Mouse (Mus musculus) lung, embryonic 14.5 days (tissue): ENCODE results near the gene Pax7. TPM values are rescaled to one million over a fixed set of nuclear protein-coding genes. Genes with fewer than 3 reads are reported as not detected.

Source experiments
- ATAC-seq: fragments of 200-750 bp; cut with Nextera tagmentation; 2 replicates; pipeline ENCODE4 v1.8.0; 2017; ENCODE audit warnings: mild to moderate bottlenecking, moderate TSS enrichment, moderate library complexity; ENCODE audit not compliant: insufficient read depth
- DNase-seq: peaks from one replicate; pipeline ENCODE4 v3.0.0-alpha.2; 2015
- H3K27ac ChIP-seq: fragments of 300-500 bp; sonication (generic); 2 replicates; pipeline ENCODE4 v1.5.1; 2014; ENCODE audit warnings: low read depth, mild to moderate bottlenecking, moderate library complexity
- H3K27me3 ChIP-seq: fragments of 300-500 bp; sonication (generic); 2 replicates; pipeline ENCODE4 v1.6.1; 2014; ENCODE audit warnings: low read length, control low read depth; ENCODE audit not compliant: insufficient read depth
- H3K36me3 ChIP-seq: fragments of 300-500 bp; sonication (generic); 2 replicates; pipeline ENCODE4 v1.6.1; 2014; ENCODE audit warnings: control low read depth; ENCODE audit not compliant: insufficient read depth
- H3K4me1 ChIP-seq: fragments of 300-500 bp; sonication (generic); 2 replicates; pipeline ENCODE4 v1.6.1; 2014; ENCODE audit warnings: antibody characterized with exemption, control low read depth; ENCODE audit not compliant: insufficient read depth
- H3K4me2 ChIP-seq: fragments of 300-500 bp; sonication (generic); 2 replicates; pipeline ENCODE4 v1.6.1; 2014; ENCODE audit warnings: mild to moderate bottlenecking
- H3K4me3 ChIP-seq: fragments of 300-500 bp; sonication (generic); 2 replicates; pipeline ENCODE4 v1.5.1; 2014; ENCODE audit warnings: low read depth, low read length
- H3K9ac ChIP-seq: fragments of 300-500 bp; sonication (generic); 2 replicates; pipeline ENCODE4 v1.6.1; 2014
- H3K9me3 ChIP-seq: fragments of 300-500 bp; sonication (generic); 2 replicates; pipeline ENCODE4 v1.6.1; 2016; ENCODE audit warnings: low read depth, low read length, control low read depth
- CTCF ChIP-seq: IDR thresholded peaks from 2 replicates; pipeline ENCODE4 v1.5.1; 2016; ENCODE audit warnings: antibody characterized with exemption, low read depth
- WGBS: fragments of 180-500 bp; shearing (Covaris S2); extraction: QIAGEN DNeasy Blood & Tissue Kit; methylation state at CpG from one replicate; pipeline ENCODE4 v1.1.7; 2014; 5-methylcytosine and 5-hydroxymethylcytosine counted together
- polyA plus RNA-seq: library from polyadenylated mRNA; unstranded; fragments of >200 nt; fragmentation: Nextera tagmentation; extraction: Ambion mirVana; gene quantifications from 2 replicates; pipeline ENCODE4 v1.2.1, GENCODE M21; 2014

The Pax7 gene
- polyA plus RNA-seq, 1 experiment from 2014 or later = not detected

GRCm38 (mm10) chr4:139809381-139809820 is 23.9 kb downstream of the Pax7 start:
- no peaks in the 10 kb centered on the region for H3K36me3 ChIP-seq
- no peak for TF ChIP-seq CTCF
- H3K9ac ChIP-seq = no peak overlapping the region
- no peak overlapping the region for H3K4me3 ChIP-seq
- H3K4me1 ChIP-seq = peaks cover 4% of the 10 kb centered on the region; the same call in 1 of the 2 replicates
- H3K4me2 ChIP-seq = no peak overlapping the region
- 34% methylated on average over 7 of the region's 7 CpGs for WGBS
- H3K27me3 ChIP-seq = peaks cover 56% of the 10 kb centered on the region
- H3K27ac ChIP-seq = no peak overlapping the region
- H3K9me3 ChIP-seq = no peaks in the 10 kb centered on the region
- ATAC-seq (no peak), DNase-seq (no peak)

DNA sequence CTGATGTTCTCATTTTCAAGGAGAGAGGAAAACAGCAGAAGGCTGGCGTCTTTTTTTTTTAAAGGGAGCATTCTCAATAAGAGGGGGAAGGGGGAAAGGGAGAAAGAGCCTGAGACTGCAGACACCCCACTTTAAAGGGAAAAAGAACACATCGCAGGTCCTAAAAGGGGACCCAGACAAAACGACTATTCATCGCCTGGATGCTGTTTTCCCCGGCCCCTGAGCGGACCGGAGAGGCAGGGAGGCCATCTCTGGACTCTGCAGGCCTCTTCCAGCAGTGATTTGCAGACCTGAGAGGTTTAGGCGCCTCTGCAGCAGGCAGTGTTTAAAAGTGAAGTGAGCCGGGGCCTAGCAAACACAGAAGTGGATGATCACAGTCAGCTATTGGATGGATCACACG is 25.5 kb downstream of the Pax7 start:
- no peaks in the 10 kb centered on the region for H3K9me3 ChIP-seq
- no peak for TF ChIP-seq CTCF
- peaks cover 42% of the 10 kb centered on the region for H3K27me3 ChIP-seq
- H3K27ac ChIP-seq = no peak overlapping the region
- DNase-seq (no peak), ATAC-seq (no peak)
- H3K9ac ChIP-seq = no peak overlapping the region
- WGBS = 34% methylated on average over 10 of the region's 10 CpGs
- H3K4me1 ChIP-seq = peaks cover 4% of the 10 kb centered on the region; the same call in 1 of the 2 replicates
- H3K4me3 ChIP-seq = no peak overlapping the region
- H3K4me2 ChIP-seq = no peak overlapping the region
- H3K36me3 ChIP-seq = no peaks in the 10 kb centered on the region

DNA sequence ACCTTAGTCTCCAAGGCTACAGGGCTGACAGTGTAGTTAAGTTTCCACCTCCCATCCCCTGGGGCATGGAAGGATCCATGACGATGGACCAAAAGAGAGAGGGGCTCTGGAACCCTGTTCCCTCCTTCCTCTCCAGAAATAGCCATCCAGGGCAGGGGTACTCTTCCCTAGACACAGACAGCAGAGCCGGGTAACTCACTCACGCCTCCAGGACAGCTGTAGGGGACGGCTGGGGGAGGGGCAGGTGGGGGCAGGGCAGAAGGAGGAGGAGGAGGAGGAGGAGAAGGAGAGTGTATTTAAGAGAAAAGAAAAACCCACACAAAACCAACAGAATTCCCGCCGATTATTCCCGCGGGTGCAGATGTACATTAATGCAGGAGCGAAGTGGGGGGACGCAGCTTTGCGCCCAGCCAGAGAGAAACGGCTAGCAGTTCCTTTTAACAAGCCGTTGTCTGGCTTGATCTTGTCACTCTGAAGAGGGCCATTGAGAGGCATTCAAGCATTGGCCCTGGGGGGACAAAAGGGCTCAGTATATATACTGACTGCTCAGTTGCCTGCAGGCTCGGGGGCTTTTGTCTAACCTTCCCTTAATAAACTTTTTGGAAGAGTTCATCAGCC is 26.0 kb downstream of the Pax7 start:
- H3K9me3 ChIP-seq = no peaks in the 10 kb centered on the region
- no peak for DNase-seq
- TF ChIP-seq CTCF = no peak
- no peak overlapping the region for H3K27ac ChIP-seq
- H3K4me1 ChIP-seq = peaks cover 4% of the 10 kb centered on the region; the same call in 1 of the 2 replicates
- no peak for ATAC-seq
- no peak overlapping the region for H3K4me3 ChIP-seq
- H3K27me3 ChIP-seq = peaks cover 37% of the 10 kb centered on the region; the same call in 1 of the 2 replicates
- no peak overlapping the region for H3K4me2 ChIP-seq
- H3K36me3 ChIP-seq = no peaks in the 10 kb centered on the region
- WGBS = 14% methylated on average over 14 of the region's 14 CpGs
- peak overlapping the region; percentile 2; the same call in 1 of the 2 replicates for H3K9ac ChIP-seq

DNA sequence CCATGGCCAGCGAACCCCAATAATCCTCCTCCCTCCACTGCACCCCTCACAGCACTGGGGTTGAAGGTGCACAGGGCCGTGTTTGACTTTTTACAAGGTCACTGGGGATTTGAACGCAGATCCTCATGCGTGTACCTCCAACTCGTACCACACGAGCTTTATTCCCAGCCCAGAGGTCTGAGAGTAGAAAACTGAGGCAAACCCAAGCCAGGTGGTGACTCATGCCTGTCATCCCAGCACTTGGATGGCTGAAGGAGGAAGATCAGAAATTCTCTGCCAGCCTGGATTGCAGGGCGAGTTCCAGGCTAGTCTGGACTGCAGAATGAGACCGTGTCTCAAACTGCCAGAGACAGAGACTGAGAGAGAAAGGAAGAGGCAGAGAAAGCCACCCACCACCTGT is 28.4 kb downstream of the Pax7 start:
- no peak for ATAC-seq
- no peaks in the 10 kb centered on the region for H3K36me3 ChIP-seq
- no peaks in the 10 kb centered on the region for H3K9me3 ChIP-seq
- no peak for DNase-seq
- no peaks in the 10 kb centered on the region for H3K4me1 ChIP-seq
- H3K27me3 ChIP-seq = peaks cover 20% of the 10 kb centered on the region; the same call in 1 of the 2 replicates
- no peak overlapping the region for H3K9ac ChIP-seq
- H3K27ac ChIP-seq = no peak overlapping the region
- WGBS = 67% methylated on average over 8 of the region's 8 CpGs
- H3K4me3 ChIP-seq = no peak overlapping the region
- no peak for TF ChIP-seq CTCF
- H3K4me2 ChIP-seq = no peak overlapping the region

GRCm38 (mm10) chr4:139803981-139804380 is 29.3 kb downstream of the Pax7 start:
- 13% methylated on average over 2 of the region's 2 CpGs for WGBS
- ATAC-seq = no peak
- peaks cover 20% of the 10 kb centered on the region; the same call in 1 of the 2 replicates for H3K27me3 ChIP-seq

GRCm38 (mm10) chr4:139799436-139800100 is 33.8 kb downstream of the Pax7 start:
- 56% methylated on average over 10 of the region's 10 CpGs for WGBS
- peaks cover 3% of the 10 kb centered on the region; the same call in 1 of the 2 replicates for H3K27me3 ChIP-seq

More at GRCm38 (mm10) chr4:139803981-139804380, 29.3 kb downstream of the Pax7 start:
- no peak overlapping the region for H3K9ac ChIP-seq
- no peaks in the 10 kb centered on the region for H3K36me3 ChIP-seq
- no peak for DNase-seq
- TF ChIP-seq CTCF = no peak
- no peak overlapping the region for H3K4me2 ChIP-seq
- no peaks in the 10 kb centered on the region for H3K4me1 ChIP-seq
- H3K4me3 ChIP-seq = no peak overlapping the region
- no peak overlapping the region for H3K27ac ChIP-seq
- H3K9me3 ChIP-seq = no peaks in the 10 kb centered on the region

DNA sequence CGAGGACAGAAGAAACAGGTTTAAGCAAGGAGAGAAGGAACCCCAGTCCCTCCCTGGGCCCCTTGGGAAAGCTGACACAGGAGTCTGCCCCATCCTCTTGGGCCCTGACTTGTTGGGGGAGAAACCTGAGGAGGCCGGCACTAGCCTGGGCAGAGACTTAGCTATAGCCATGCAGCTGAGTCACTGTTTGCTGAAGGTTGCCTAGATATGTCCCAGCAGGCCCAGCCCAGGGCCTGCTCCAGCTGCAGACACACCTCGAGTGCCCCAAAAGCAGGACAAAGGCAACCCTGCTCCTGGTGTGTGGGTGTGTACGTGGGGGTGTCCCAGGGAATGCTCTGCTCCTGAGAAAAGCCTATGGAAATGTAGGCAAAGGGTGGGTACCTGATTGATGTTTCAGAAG is 36.0 kb downstream of the Pax7 start:
- no peaks in the 10 kb centered on the region for H3K36me3 ChIP-seq
- DNase-seq (peak; percentile 15), ATAC-seq (peak; percentile 75)
- TF ChIP-seq CTCF = no peak
- H3K4me3 ChIP-seq = no peak overlapping the region
- H3K4me2 ChIP-seq = no peak overlapping the region
- H3K27me3 ChIP-seq = no peaks in the 10 kb centered on the region; the same call in 1 of the 2 replicates
- 36% methylated on average over 4 of the region's 4 CpGs for WGBS
- no peak overlapping the region for H3K27ac ChIP-seq
- H3K9me3 ChIP-seq = no peaks in the 10 kb centered on the region
- no peaks in the 10 kb centered on the region for H3K4me1 ChIP-seq
- H3K9ac ChIP-seq = no peak overlapping the region

More at GRCm38 (mm10) chr4:139799436-139800100, 33.8 kb downstream of the Pax7 start:
- Histone ChIP-seq H3K4me1 (no peaks in the 10 kb centered on the region), H3K36me3 (no peaks in the 10 kb centered on the region), H3K9me3 (no peaks in the 10 kb centered on the region), H3K4me2 (no peak overlapping the region), H3K4me3 (no peak overlapping the region), H3K27ac (no peak overlapping the region), H3K9ac (no peak overlapping the region)
- no peak for ATAC-seq
- no peak for DNase-seq
- TF ChIP-seq CTCF = no peak
